Mouse (Mus musculus): ENCODE measurements at regions not wholly inside any gene's neighbourhood (a gene's known extent, or its start where the extent isn't known, plus 50 kb on each side); places are given as distances from the start of the nearest gene placed in this dataset.

GRCm38 (mm10) chr1:23034271-23034670 lies 67.8 kb downstream of the 4933415F23Rik start:
- DNase-seq, result no peak
- TF ChIP-seq CTCF (IDR thresholded peaks at IDR 0.05) (no peak), EP300 (IDR thresholded peaks at IDR 0.05; ENCODE audit: insufficient read depth, low read depth, low read length) (no peak), POLR2A (IDR thresholded peaks at IDR 0.05; ENCODE audit: insufficient read depth, low read depth, low read length) (no peak)
- 71% methylated on average over 3 of the region's 3 CpGs for WGBS
- H3K36me3 ChIP-seq (ENCODE audit: control insufficient read depth, insufficient read depth, low read length), result no peaks in the 10 kb centered on the region
- no peaks in the 10 kb centered on the region for H3K4me1 ChIP-seq (ENCODE audit: control insufficient read depth, insufficient read depth, low read length)
- no peak overlapping the region for H3K27ac ChIP-seq
- H3K27me3 ChIP-seq (ENCODE audit: control insufficient read depth, insufficient read depth, low read length), result no peaks in the 10 kb centered on the region
- H3K79me2 ChIP-seq (replicated peaks; ENCODE audit: control insufficient read depth, insufficient read depth, low read length), result no peaks in the 10 kb centered on the region
- intact Hi-C loops (cut with DNase I), result no loop called here
- H3K4me3 ChIP-seq, result no peak overlapping the region
- no peak overlapping the region for H3K9ac ChIP-seq (ENCODE audit: low read depth, low read length)

- Histone ChIP-seq H3K9ac (ENCODE audit: low read depth, low read length) (no peak overlapping the region), H3K79me2 (replicated peaks; ENCODE audit: control insufficient read depth, insufficient read depth, low read length) (no peaks in the 10 kb centered on the region), H3K4me1 (ENCODE audit: control insufficient read depth, insufficient read depth, low read length) (no peaks in the 10 kb centered on the region), H3K36me3 (ENCODE audit: control insufficient read depth, insufficient read depth, low read length) (no peaks in the 10 kb centered on the region), H3K27ac (no peak overlapping the region), H3K27me3 (ENCODE audit: control insufficient read depth, insufficient read depth, low read length) (no peaks in the 10 kb centered on the region), H3K4me3 (no peak overlapping the region)
- TF ChIP-seq CTCF (IDR thresholded peaks at IDR 0.05), result no peak
- no peak for TF ChIP-seq POLR2A (IDR thresholded peaks at IDR 0.05; ENCODE audit: insufficient read depth, low read depth, low read length)
- TF ChIP-seq EP300 (IDR thresholded peaks at IDR 0.05; ENCODE audit: insufficient read depth, low read depth, low read length), result no peak
- WGBS, result 93% methylated on average over 3 of the region's 3 CpGs
- intact Hi-C loops (cut with DNase I), result no loop called here
- DNase-seq, result no peak
These were observed 78.5 kb downstream of the 4933415F23Rik start for GRCm38 (mm10) chr1:23023536-23023935.

GRCm38 (mm10) chr1:23007784-23008490 lies 94.1 kb downstream of the 4933415F23Rik start:
- no peak for DNase-seq
- H3K36me3 ChIP-seq (ENCODE audit: control insufficient read depth, insufficient read depth, low read length), result no peaks in the 10 kb centered on the region
- no peak overlapping the region for H3K4me3 ChIP-seq
- intact Hi-C loops (cut with DNase I), result no loop called here
- H3K9ac ChIP-seq (ENCODE audit: low read depth, low read length), result no peak overlapping the region
- no peak overlapping the region for H3K27ac ChIP-seq
- 81% methylated on average over 5 of the region's 5 CpGs for WGBS
- TF ChIP-seq EP300 (IDR thresholded peaks at IDR 0.05; ENCODE audit: insufficient read depth, low read depth, low read length) (no peak), CTCF (IDR thresholded peaks at IDR 0.05) (no peak), POLR2A (IDR thresholded peaks at IDR 0.05; ENCODE audit: insufficient read depth, low read depth, low read length) (no peak)
- no peaks in the 10 kb centered on the region for H3K79me2 ChIP-seq (replicated peaks; ENCODE audit: control insufficient read depth, insufficient read depth, low read length)
- H3K27me3 ChIP-seq (ENCODE audit: control insufficient read depth, insufficient read depth, low read length), result no peaks in the 10 kb centered on the region
- no peaks in the 10 kb centered on the region for H3K4me1 ChIP-seq (ENCODE audit: control insufficient read depth, insufficient read depth, low read length)

- Histone ChIP-seq H3K79me2 (replicated peaks; ENCODE audit: control insufficient read depth, insufficient read depth, low read length) (no peaks in the 10 kb centered on the region), H3K9ac (ENCODE audit: low read depth, low read length) (no peak overlapping the region), H3K27ac (no peak overlapping the region), H3K36me3 (ENCODE audit: control insufficient read depth, insufficient read depth, low read length) (no peaks in the 10 kb centered on the region), H3K4me3 (no peak overlapping the region), H3K4me1 (ENCODE audit: control insufficient read depth, insufficient read depth, low read length) (no peaks in the 10 kb centered on the region), H3K27me3 (ENCODE audit: control insufficient read depth, insufficient read depth, low read length) (no peaks in the 10 kb centered on the region)
- no peak for DNase-seq
- TF ChIP-seq EP300 (IDR thresholded peaks at IDR 0.05; ENCODE audit: insufficient read depth, low read depth, low read length) (no peak), POLR2A (IDR thresholded peaks at IDR 0.05; ENCODE audit: insufficient read depth, low read depth, low read length) (no peak), CTCF (IDR thresholded peaks at IDR 0.05) (no peak)
- intact Hi-C loops (cut with DNase I), result no loop called here
- WGBS, result 91% methylated on average over 5 of the region's 5 CpGs
These were observed 97.2 kb downstream of the 4933415F23Rik start for GRCm38 (mm10) chr1:23004882-23005281.

- no peaks in the 10 kb centered on the region for H3K36me3 ChIP-seq (ENCODE audit: control insufficient read depth, insufficient read depth, low read length)
- DNase-seq, result no peak
- H3K9ac ChIP-seq (ENCODE audit: low read depth, low read length), result no peak overlapping the region
- no peak overlapping the region for H3K4me3 ChIP-seq
- 65% methylated on average over 2 of the region's 2 CpGs for WGBS
- no peaks in the 10 kb centered on the region for H3K79me2 ChIP-seq (replicated peaks; ENCODE audit: control insufficient read depth, insufficient read depth, low read length)
- intact Hi-C loops (cut with DNase I), result no loop called here
- H3K4me1 ChIP-seq (ENCODE audit: control insufficient read depth, insufficient read depth, low read length), result no peaks in the 10 kb centered on the region
- no peak for TF ChIP-seq POLR2A (IDR thresholded peaks at IDR 0.05; ENCODE audit: insufficient read depth, low read depth, low read length)
- TF ChIP-seq EP300 (IDR thresholded peaks at IDR 0.05; ENCODE audit: insufficient read depth, low read depth, low read length), result no peak
- TF ChIP-seq CTCF (IDR thresholded peaks at IDR 0.05), result no peak
- no peaks in the 10 kb centered on the region for H3K27me3 ChIP-seq (ENCODE audit: control insufficient read depth, insufficient read depth, low read length)
- H3K27ac ChIP-seq, result no peak overlapping the region
These were observed 105.4 kb downstream of the 4933415F23Rik start for GRCm38 (mm10) chr1:22996665-22997064.

- Histone ChIP-seq H3K27me3 (ENCODE audit: control insufficient read depth, insufficient read depth, low read length) (no peaks in the 10 kb centered on the region), H3K4me1 (ENCODE audit: control insufficient read depth, insufficient read depth, low read length) (no peaks in the 10 kb centered on the region), H3K36me3 (ENCODE audit: control insufficient read depth, insufficient read depth, low read length) (no peaks in the 10 kb centered on the region), H3K79me2 (replicated peaks; ENCODE audit: control insufficient read depth, insufficient read depth, low read length) (no peaks in the 10 kb centered on the region), H3K4me3 (no peak overlapping the region), H3K27ac (no peak overlapping the region), H3K9ac (ENCODE audit: low read depth, low read length) (no peak overlapping the region)
- intact Hi-C loops (cut with DNase I), result no loop called here
- no peak for DNase-seq
- TF ChIP-seq POLR2A (IDR thresholded peaks at IDR 0.05; ENCODE audit: insufficient read depth, low read depth, low read length) (no peak), EP300 (IDR thresholded peaks at IDR 0.05; ENCODE audit: insufficient read depth, low read depth, low read length) (no peak), CTCF (IDR thresholded peaks at IDR 0.05) (no peak)
- 45% methylated on average over 7 of the region's 7 CpGs for WGBS
These were observed 112.4 kb downstream of the 4933415F23Rik start for GRCm38 (mm10) chr1:22989521-22990221.

Measured in heart, adult 2 months (tissue).